Mouse (Mus musculus) embryonic facial prominence, embryonic 13.5 days (tissue): ENCODE results near the gene Ccl22. TPM values are rescaled to one million over a fixed set of nuclear protein-coding genes. Genes with fewer than 3 reads are reported as not detected.

Experiments used
- ATAC-seq: fragments of 200-750 bp; cut with Nextera tagmentation; 2 replicates; pipeline ENCODE4 v1.8.0; 2017; ENCODE audit warnings: low read depth; ENCODE audit not compliant: insufficient number of reproducible peaks, insufficient read depth, low FRiP score, low TSS enrichment
- H3K27ac ChIP-seq: fragments of 300-500 bp; sonication (generic); 2 replicates; pipeline ENCODE4 v1.5.1; 2015; ENCODE audit warnings: moderate library complexity, mild to moderate bottlenecking, inconsistent platforms
- H3K27me3 ChIP-seq: fragments of 300-500 bp; sonication (generic); 2 replicates; pipeline ENCODE4 v1.6.1; 2015; ENCODE audit warnings: mild to moderate bottlenecking, inconsistent platforms
- H3K36me3 ChIP-seq: fragments of 300-500 bp; sonication (generic); 2 replicates; pipeline ENCODE4 v1.6.1; 2015; ENCODE audit warnings: mild to moderate bottlenecking, inconsistent platforms
- H3K4me1 ChIP-seq: fragments of 300-500 bp; sonication (generic); 2 replicates; pipeline ENCODE4 v1.6.1; 2015; ENCODE audit warnings: inconsistent platforms
- H3K4me2 ChIP-seq: fragments of 300-500 bp; sonication (generic); 2 replicates; pipeline ENCODE4 v1.6.1; 2015; ENCODE audit warnings: moderate library complexity, mild to moderate bottlenecking, inconsistent platforms
- H3K4me3 ChIP-seq: fragments of 300-500 bp; sonication (generic); 2 replicates; pipeline ENCODE4 v1.5.1; 2015; ENCODE audit warnings: mild to moderate bottlenecking, inconsistent platforms
- H3K9ac ChIP-seq: fragments of 300-500 bp; sonication (generic); 2 replicates; pipeline ENCODE4 v1.6.1; 2015; ENCODE audit warnings: mild to moderate bottlenecking, inconsistent platforms
- H3K9me3 ChIP-seq: fragments of 300-500 bp; sonication (generic); 2 replicates; pipeline ENCODE4 v1.6.1; 2016; ENCODE audit warnings: inconsistent platforms
- WGBS: fragments of 180-500 bp; shearing (Covaris S2); methylation state at CpG from one replicate; pipeline ENCODE4 v1.1.7; 2015; ENCODE audit warnings: mixed read lengths; 5-methylcytosine and 5-hydroxymethylcytosine counted together
- polyA plus RNA-seq: library from polyadenylated mRNA; unstranded; fragments of >200 nt; fragmentation: Nextera tagmentation; extraction: Ambion mirVana; gene quantifications from 2 replicates; pipeline ENCODE4 v1.2.1, GENCODE M21; 2015

Gene Ccl22
- polyA plus RNA-seq, 1 experiment from 2014 or later = not detected

DNA sequence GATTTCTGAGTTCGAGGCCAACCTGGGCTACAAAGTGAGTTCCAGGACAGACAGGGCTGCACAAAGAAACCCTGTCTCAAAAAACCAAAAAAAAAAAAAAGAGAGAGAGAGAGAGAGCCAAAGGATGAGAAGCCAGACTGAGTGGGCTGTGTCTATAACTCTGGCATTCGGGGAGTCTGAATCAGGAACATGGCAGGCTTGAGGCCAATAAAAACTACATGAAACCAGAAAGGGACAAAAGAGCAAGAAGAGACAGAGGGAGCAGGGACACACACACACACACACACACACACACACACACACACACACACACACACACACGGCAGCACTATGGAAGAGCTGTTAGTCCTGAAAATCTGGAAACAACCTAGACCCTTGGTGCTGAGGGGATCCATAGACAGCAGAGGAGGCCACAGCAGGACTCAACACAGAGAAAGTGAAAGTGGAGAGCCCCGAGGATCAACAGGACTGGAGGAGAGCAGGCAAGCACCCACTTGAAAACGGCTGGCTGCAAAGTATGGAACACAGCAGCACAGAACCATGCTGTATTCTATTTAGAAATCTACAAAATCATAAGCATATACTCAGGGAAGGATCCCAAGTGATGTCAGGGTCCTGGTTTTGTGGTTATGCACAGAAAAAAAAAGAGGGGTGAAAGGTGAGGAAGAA, 9.8 kb upstream of the Ccl22 start:
- H3K27me3 ChIP-seq = no peaks in the 10 kb centered on the region
- no peaks in the 10 kb centered on the region for H3K4me1 ChIP-seq
- no peaks in the 10 kb centered on the region for H3K9me3 ChIP-seq
- ATAC-seq = no peak
- no peak overlapping the region for H3K4me2 ChIP-seq
- 73% methylated on average over 4 of the region's 5 CpGs for WGBS
- H3K9ac ChIP-seq = no peak overlapping the region
- no peaks in the 10 kb centered on the region for H3K36me3 ChIP-seq
- no peak overlapping the region for H3K27ac ChIP-seq
- no peak overlapping the region for H3K4me3 ChIP-seq

DNA sequence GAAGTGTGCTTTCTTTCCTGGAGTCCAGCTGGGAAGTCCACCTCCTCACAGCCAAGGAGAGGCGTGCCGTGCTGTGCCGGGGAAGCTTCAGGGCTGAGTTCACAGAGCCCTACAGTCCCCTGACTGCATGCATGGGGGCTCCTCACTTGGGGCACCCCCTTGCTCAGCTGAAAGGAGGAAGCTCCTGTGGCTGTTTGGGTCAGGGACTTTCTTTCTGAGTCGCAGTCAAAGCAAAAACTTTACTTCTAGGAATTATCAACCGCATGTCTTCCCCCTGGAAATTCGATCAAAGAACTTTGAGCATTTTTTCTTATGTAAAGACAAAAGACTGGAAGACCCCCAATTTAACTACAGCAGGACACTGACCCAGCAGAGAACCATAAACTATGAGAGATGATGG, 5.6 kb upstream of the Ccl22 start:
- Histone ChIP-seq H3K4me3 (no peak overlapping the region), H3K4me1 (no peaks in the 10 kb centered on the region), H3K27me3 (no peaks in the 10 kb centered on the region), H3K36me3 (no peaks in the 10 kb centered on the region), H3K9me3 (no peaks in the 10 kb centered on the region), H3K27ac (no peak overlapping the region), H3K4me2 (no peak overlapping the region), H3K9ac (no peak overlapping the region)
- no peak for ATAC-seq
- 85% methylated on average over 6 of the region's 6 CpGs for WGBS

DNA sequence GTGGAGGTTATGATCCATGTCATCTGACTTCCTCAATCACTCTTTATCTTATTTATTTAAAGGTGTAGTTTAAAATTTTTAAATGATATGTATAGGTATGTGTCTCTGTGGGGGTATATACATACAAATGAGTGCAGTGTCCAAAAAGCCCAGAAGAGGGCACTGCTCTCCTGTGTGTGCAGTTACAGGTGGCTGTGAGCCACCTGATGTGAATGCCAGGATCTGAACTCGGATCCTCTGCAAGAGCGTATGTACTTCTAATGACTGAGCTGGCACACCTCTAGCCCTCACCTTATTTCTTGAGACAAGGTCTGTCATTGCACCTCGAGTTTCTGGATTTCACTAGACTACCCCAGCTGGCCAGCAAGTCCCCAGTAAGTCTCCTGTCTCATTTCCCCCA, 4.8 kb upstream of the Ccl22 start:
- Histone ChIP-seq H3K4me3 (no peak overlapping the region), H3K9ac (no peak overlapping the region), H3K27ac (no peak overlapping the region), H3K27me3 (no peaks in the 10 kb centered on the region), H3K4me1 (no peaks in the 10 kb centered on the region), H3K4me2 (no peak overlapping the region), H3K9me3 (no peaks in the 10 kb centered on the region), H3K36me3 (no peaks in the 10 kb centered on the region)
- ATAC-seq = no peak
- 88% methylated on average over 3 of the region's 3 CpGs for WGBS

DNA sequence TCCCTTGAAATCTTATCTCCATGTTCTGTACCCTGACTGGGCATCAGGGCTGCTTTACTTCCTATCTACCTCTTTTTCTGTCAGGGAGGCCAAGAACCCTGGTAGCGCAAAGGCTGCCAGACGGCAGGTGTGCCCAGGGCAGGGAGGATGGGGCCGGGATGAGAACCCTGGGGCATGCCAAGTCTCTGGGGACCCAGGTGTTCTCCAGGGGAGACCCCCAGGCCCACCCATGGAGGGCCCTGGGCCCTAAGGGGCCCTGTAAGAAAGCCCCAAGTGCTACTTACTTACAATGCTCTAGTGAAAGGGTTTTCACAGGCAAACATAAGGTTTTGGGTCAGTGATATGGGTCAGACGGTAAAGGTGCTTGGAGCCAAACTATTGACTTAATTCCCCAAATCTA, 3.7 kb upstream of the Ccl22 start:
- WGBS = 88% methylated on average over 4 of the region's 4 CpGs
- Histone ChIP-seq H3K36me3 (no peaks in the 10 kb centered on the region), H3K9me3 (no peaks in the 10 kb centered on the region)

DNA sequence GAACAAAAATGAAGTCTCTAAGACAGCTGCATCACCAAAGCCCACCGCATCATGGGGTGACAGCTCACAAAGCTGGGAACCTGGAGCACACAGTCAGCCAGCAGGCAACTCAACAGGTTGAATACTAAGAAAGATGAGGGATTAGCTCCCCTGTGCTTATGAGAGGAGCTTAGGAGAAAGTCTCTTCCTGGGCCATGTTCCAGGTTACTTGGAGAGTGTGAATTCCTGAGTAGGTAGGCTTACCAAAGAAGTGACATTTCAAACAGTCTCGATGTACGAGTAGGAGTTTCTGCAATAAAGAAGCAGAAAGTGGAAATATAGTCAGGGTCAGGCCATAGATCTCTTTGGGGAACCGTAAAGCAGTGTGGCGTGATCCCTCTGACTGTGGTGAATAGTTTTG, 906 bp upstream of the Ccl22 start:
- 86% methylated on average over 5 of the region's 5 CpGs for WGBS
- H3K36me3 ChIP-seq = no peaks in the 10 kb centered on the region

More for the DNA sequence above, 3.7 kb upstream of the Ccl22 start:
- ATAC-seq = no peak
- no peaks in the 10 kb centered on the region for H3K4me1 ChIP-seq
- no peaks in the 10 kb centered on the region for H3K27me3 ChIP-seq
- no peak overlapping the region for H3K4me2 ChIP-seq
- no peak overlapping the region for H3K4me3 ChIP-seq
- H3K27ac ChIP-seq = no peak overlapping the region
- no peak overlapping the region for H3K9ac ChIP-seq

DNA sequence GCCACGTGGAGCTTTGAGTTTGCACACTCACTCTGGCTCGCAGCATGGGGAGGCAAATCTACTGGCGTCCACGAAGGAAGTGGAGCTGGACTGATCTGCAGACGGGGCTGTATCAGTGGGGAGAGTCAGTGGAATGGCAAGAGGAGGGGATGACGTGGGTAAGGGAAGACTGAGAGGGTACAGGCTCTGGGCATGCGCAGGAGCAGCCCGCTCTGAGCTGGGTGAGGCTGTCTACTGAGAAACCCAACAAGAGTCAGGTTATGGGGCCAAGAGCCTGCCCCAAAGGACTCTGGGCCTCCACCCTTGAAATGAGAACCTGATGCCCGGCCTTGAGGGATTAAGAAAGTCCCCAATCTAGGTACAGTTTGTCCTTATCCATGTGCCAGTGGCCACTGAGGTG, 418 bp upstream of the Ccl22 start:
- Histone ChIP-seq H3K27ac (no peak overlapping the region), H3K4me2 (no peak overlapping the region), H3K36me3 (no peaks in the 10 kb centered on the region), H3K4me3 (no peak overlapping the region), H3K9me3 (no peaks in the 10 kb centered on the region), H3K4me1 (no peaks in the 10 kb centered on the region), H3K9ac (no peak overlapping the region), H3K27me3 (no peaks in the 10 kb centered on the region)
- ATAC-seq = no peak
- WGBS = 81% methylated on average over 9 of the region's 9 CpGs

More for the DNA sequence above, 906 bp upstream of the Ccl22 start:
- Histone ChIP-seq H3K4me2 (no peak overlapping the region), H3K4me1 (no peaks in the 10 kb centered on the region), H3K27ac (no peak overlapping the region), H3K4me3 (no peak overlapping the region), H3K9me3 (no peaks in the 10 kb centered on the region), H3K9ac (no peak overlapping the region), H3K27me3 (no peaks in the 10 kb centered on the region)
- no peak for ATAC-seq

DNA sequence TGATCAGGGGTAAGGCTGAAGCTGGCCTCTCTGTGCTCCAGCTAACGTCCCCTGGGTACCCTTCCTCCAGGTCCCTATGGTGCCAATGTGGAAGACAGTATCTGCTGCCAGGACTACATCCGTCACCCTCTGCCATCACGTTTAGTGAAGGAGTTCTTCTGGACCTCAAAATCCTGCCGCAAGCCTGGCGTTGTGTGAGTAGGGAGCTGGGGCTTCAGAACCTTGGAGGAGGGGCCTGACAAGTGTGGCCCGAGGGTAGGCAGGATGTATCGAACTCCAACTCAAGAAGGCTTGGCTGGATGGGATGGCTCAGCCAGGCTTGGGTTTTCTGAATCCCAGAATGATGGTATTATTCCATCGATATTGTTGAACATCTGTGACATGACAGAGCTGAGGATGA, 1.4 kb downstream of the Ccl22 start:
- Histone ChIP-seq H3K36me3 (no peaks in the 10 kb centered on the region), H3K4me2 (no peak overlapping the region), H3K4me3 (no peak overlapping the region), H3K9ac (no peak overlapping the region), H3K27ac (no peak overlapping the region), H3K9me3 (no peaks in the 10 kb centered on the region), H3K27me3 (no peaks in the 10 kb centered on the region), H3K4me1 (no peaks in the 10 kb centered on the region)
- no peak for ATAC-seq
- WGBS = 75% methylated on average over 8 of the region's 8 CpGs

DNA sequence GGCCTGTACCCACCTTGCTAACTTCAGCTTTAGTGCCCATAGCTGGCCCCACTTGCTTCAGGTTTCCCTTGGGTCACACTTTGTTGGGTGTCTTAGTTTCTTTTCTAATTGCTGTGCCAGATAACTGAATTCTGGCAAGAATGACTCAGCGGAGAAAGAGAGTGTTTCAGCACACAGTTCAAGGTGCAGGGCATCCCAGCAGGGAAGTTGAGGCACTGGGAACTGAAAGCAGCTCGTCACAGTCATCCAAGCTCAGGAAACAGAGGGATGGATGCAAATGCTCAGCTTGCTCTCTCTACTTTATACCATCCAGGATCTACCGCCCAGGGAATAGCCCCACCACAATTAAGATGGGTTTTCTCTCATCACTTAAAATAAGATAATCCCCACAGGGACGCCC, 3.0 kb downstream of the Ccl22 start:
- no peak for ATAC-seq
- Histone ChIP-seq H3K27ac (no peak overlapping the region), H3K9me3 (no peaks in the 10 kb centered on the region), H3K9ac (no peak overlapping the region), H3K4me1 (no peaks in the 10 kb centered on the region), H3K4me3 (no peak overlapping the region), H3K36me3 (no peaks in the 10 kb centered on the region), H3K27me3 (no peaks in the 10 kb centered on the region), H3K4me2 (no peak overlapping the region)
- 63% methylated on average over 4 of the region's 4 CpGs for WGBS

DNA sequence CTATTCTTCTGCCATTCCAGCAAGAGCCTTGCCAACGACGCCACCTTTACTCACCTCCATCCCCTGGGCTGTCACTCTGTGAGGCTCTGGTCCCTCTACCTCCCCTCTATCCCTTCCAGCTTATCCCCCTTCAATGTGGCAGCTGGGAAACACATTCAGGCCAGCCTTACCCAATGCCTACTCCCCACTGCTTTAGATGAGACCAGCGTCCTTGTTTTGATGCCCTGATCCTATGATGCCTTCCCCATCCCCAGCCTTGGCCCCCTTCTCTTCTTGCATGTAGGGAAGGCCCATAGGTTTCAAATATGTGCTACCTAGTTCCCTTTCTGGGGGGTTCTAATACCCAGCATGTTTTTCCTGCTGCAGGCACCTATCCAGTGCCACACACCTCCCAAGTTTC, 4.6 kb downstream of the Ccl22 start:
- ATAC-seq = no peak
- Histone ChIP-seq H3K4me3 (no peak overlapping the region), H3K4me1 (no peaks in the 10 kb centered on the region), H3K4me2 (no peak overlapping the region), H3K27ac (no peak overlapping the region), H3K27me3 (no peaks in the 10 kb centered on the region), H3K9me3 (no peaks in the 10 kb centered on the region), H3K9ac (no peak overlapping the region), H3K36me3 (no peaks in the 10 kb centered on the region)
- 79% methylated on average over 3 of the region's 3 CpGs for WGBS

DNA sequence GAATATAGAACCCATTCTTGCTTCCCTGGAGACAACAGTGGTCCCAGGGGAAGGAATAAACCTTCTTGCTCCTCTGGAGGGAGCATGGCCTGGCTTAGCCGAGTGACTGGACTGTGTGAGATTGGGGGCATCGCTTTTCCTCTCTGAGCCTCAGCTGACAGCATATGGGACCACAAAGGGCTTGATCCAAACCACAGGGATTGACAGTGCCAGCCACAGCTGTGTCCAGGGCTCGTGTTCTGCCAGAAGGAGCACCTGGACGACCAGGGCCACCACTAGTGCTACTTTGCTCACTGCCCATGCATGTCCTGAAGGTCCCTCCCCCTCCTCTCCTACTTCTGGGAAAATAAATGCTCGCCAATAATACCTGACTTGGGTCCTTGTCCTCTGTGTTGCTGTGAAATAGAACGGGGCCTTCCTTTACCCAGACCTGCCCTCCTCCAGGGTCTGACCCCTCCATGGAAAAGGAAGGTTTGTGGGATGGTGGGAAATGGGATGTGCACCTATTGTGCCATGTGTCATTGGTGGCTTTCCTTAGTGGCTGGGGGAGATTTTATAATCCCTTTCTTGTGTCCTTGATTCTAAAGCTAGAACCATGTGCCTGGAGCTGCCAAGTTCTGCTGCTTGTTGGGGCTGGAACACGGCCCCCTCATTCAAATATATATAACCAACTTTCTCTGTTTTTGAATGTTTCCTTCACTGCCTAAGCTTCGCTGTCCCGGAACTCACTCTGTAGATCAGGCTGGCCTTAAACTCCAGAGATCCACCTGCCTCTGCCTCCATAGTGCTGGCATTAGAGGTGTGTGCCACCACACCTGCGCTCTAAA, 5.8 kb downstream of the Ccl22 start:
- no peaks in the 10 kb centered on the region for H3K36me3 ChIP-seq
- no peak overlapping the region for H3K4me2 ChIP-seq
- H3K4me3 ChIP-seq = no peak overlapping the region
- 82% methylated on average over 10 of the region's 10 CpGs for WGBS
- ATAC-seq = no peak
- H3K9me3 ChIP-seq = no peaks in the 10 kb centered on the region
- H3K4me1 ChIP-seq = no peaks in the 10 kb centered on the region
- no peak overlapping the region for H3K27ac ChIP-seq
- H3K9ac ChIP-seq = no peak overlapping the region
- H3K27me3 ChIP-seq = no peaks in the 10 kb centered on the region

DNA sequence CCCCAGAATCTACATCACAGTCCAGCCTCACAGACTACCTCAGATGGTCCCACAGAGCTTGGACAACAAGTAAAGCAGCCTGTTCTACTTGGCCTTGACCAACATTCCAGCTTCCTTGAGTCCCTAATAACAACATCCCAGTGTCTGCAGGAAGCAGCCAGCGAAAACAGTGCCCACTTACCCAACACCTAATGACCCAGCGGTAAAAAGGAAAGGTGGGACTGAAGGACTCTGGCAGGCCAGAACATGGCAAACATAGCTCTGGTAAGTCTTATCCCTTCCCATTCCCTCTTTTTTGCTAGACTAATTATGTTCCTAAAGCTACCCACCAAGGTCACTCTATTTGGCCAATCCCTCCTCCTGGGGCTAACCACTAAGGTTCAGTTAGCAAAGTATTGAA, 8.6 kb downstream of the Ccl22 start:
- no peak for ATAC-seq
- Histone ChIP-seq H3K4me2 (no peak overlapping the region), H3K9ac (no peak overlapping the region), H3K27ac (no peak overlapping the region), H3K36me3 (no peaks in the 10 kb centered on the region), H3K27me3 (no peaks in the 10 kb centered on the region), H3K9me3 (no peaks in the 10 kb centered on the region), H3K4me1 (no peaks in the 10 kb centered on the region), H3K4me3 (no peak overlapping the region)
- WGBS = 79% methylated on average over 2 of the region's 2 CpGs

DNA sequence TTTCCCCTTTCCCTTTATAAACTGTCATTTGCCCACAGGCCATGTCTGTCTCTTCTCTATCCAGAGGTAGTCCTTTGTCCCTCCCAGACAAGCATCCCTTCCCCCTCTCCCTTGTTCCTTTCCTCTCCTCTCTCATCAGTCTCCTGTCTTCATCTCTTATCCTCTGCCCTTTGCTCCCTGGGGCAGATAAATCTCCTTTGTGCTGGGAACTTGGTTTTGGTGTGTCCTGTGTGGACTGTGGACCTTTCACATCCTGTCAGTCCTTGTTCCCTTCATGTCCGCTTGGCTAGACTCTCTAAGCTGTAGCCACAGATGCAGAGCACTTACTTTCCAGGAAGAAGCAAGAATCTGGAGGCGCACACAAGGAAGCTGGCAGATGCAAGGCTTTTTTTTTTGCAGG, 9.1 kb downstream of the Ccl22 start:
- H3K9ac ChIP-seq = no peak overlapping the region
- no peaks in the 10 kb centered on the region for H3K9me3 ChIP-seq
- ATAC-seq = no peak
- H3K4me1 ChIP-seq = no peaks in the 10 kb centered on the region
- no peak overlapping the region for H3K27ac ChIP-seq
- H3K27me3 ChIP-seq = no peaks in the 10 kb centered on the region
- H3K4me2 ChIP-seq = no peak overlapping the region
- 53% methylated on average over 2 of the region's 2 CpGs for WGBS
- H3K4me3 ChIP-seq = no peak overlapping the region
- no peaks in the 10 kb centered on the region for H3K36me3 ChIP-seq
